Comparison of ENCODE assay signal across 9 mouse cellular contexts in genomic region chr17:80921286-80922134, GRCm38 (mm10). TPM values are rescaled to one million over a fixed set of nuclear protein-coding genes. Genes with fewer than 3 reads are reported as not detected.
DNase-seq lines count a peak whose midpoint lies in the region; ATAC-seq and TF ChIP-seq lines count a peak whose summit lies in the region.
"Had no signal": no experiment of that assay in that cellular context is flagged by ENCODE, and none has a peak within 500 bp of the region (broad histone marks: within the 10 kb centered on the region; RNA-seq: fewer than 3 reads in every experiment).

No protein-coding gene starts in this region.

- H3K9ac ChIP-seq in midbrain, embryonic 11.5 days (ENCODE audit: low read length): no peak overlapping the region
- H3K9ac ChIP-seq in intestine, postnatal 0 days (ENCODE audit: low read depth, low read length): no peak overlapping the region

- peak; percentile 24 for DNase-seq in gastrocnemius, postnatal 25 days
- no peak for DNase-seq in gastrocnemius, postnatal 10 days
- DNase-seq in midbrain, embryonic 11.5 days (ENCODE audit: low spot score, missing footprints): peak; percentile 71
- DNase-seq in midbrain, embryonic 10.5 days (ENCODE audit: low spot score): no peak
- peak in 1 of 2 experiments; percentile 30 for DNase-seq in layer of hippocampus, adult 2 months (ENCODE audit: low spot score in 2 of 2)
- peak; percentile 49 for DNase-seq in right cerebral cortex, postnatal 4 days
- no peak for DNase-seq in ovary, adult 18-20 months (ENCODE audit: low spot score)

- H3K4me3 ChIP-seq in midbrain, embryonic 11.5 days (ENCODE audit: low read depth, low read length): no peak overlapping the region
- H3K4me3 ChIP-seq in midbrain, embryonic 10.5 days: no peak overlapping the region
- H3K4me3 ChIP-seq in layer of hippocampus, adult 2 months: no peak overlapping the region
- no peak overlapping the region for H3K4me3 ChIP-seq in intestine, postnatal 0 days (ENCODE audit: low read depth, low read length)

- no peaks in the 10 kb centered on the region for H3K9me3 ChIP-seq in midbrain, embryonic 11.5 days (ENCODE audit: control insufficient read depth, low read length)
- no peaks in the 10 kb centered on the region for H3K9me3 ChIP-seq in midbrain, embryonic 10.5 days (replicated peaks)
- no peaks in the 10 kb centered on the region for H3K9me3 ChIP-seq in intestine, postnatal 0 days (ENCODE audit: control insufficient read depth)

- no peak for ATAC-seq in midbrain, embryonic 11.5 days (ENCODE audit: low FRiP score)
- ATAC-seq in intestine, postnatal 0 days: no peak

- no peaks in the 10 kb centered on the region for H3K4me1 ChIP-seq in midbrain, embryonic 11.5 days (ENCODE audit: control insufficient read depth, insufficient read depth, low read length)
- H3K4me1 ChIP-seq in midbrain, embryonic 10.5 days: peaks cover 4% of the 10 kb centered on the region; the same call in 1 of the 2 replicates
- H3K4me1 ChIP-seq in intestine, postnatal 0 days (replicated peaks; ENCODE audit: control insufficient read depth, insufficient read depth, low read length): no peaks in the 10 kb centered on the region

- no peaks in the 10 kb centered on the region for H3K27me3 ChIP-seq in midbrain, embryonic 11.5 days (ENCODE audit: control insufficient read depth, insufficient read depth, low read length)
- no peaks in the 10 kb centered on the region for H3K27me3 ChIP-seq in midbrain, embryonic 10.5 days (ENCODE audit: low read depth, poor library complexity, severe bottlenecking)
- H3K27me3 ChIP-seq in intestine, postnatal 0 days (replicated peaks; ENCODE audit: control insufficient read depth, insufficient read depth, low read length): no peaks in the 10 kb centered on the region

- 81% methylated on average over 10 of the region's 10 CpGs for WGBS in midbrain, embryonic 11.5 days
- 75% methylated on average over 10 of the region's 10 CpGs for WGBS in midbrain, embryonic 10.5 days
- WGBS in intestine, postnatal 0 days: 77% methylated on average over 10 of the region's 10 CpGs

- no peak overlapping the region for H3K4me2 ChIP-seq in midbrain, embryonic 11.5 days
- H3K4me2 ChIP-seq in intestine, postnatal 0 days (replicated peaks; ENCODE audit: low read depth): no peak overlapping the region

- TF ChIP-seq CTCF in layer of hippocampus, adult 2 months (conservative IDR thresholded peaks at IDR 0.05): peak; percentile 71
- TF ChIP-seq CTCF in intestine, postnatal 0 days (IDR thresholded peaks at IDR 0.05; ENCODE audit: low read depth): no peak

- no peak overlapping the region for H3K27ac ChIP-seq in midbrain, embryonic 11.5 days (ENCODE audit: low read depth, low read length)
- H3K27ac ChIP-seq in midbrain, embryonic 10.5 days (replicated peaks): no peak overlapping the region
- H3K27ac ChIP-seq in layer of hippocampus, adult 2 months: peak overlapping the region; percentile 68
- no peak overlapping the region for H3K27ac ChIP-seq in intestine, postnatal 0 days (ENCODE audit: low read depth, low read length)
- H3K27ac ChIP-seq: kidney, postnatal 0 days had no signal

- no peaks in the 10 kb centered on the region for H3K36me3 ChIP-seq in midbrain, embryonic 11.5 days (ENCODE audit: control insufficient read depth, insufficient read depth, low read length)
- no peaks in the 10 kb centered on the region for H3K36me3 ChIP-seq in midbrain, embryonic 10.5 days
- no peaks in the 10 kb centered on the region for H3K36me3 ChIP-seq in intestine, postnatal 0 days (ENCODE audit: control insufficient read depth, insufficient read depth)

RNA-seq across cellular contexts. Expression of gene Tmem178, which starts 22.9 kb away (rescaled TPM):
- under 1 TPM; 0.20 to 0.27 TPM for total RNA-seq in gastrocnemius, postnatal 25 days (2021)
- total RNA-seq in gastrocnemius, postnatal 10 days (2021): 1 to 10 TPM; 1.6 to 1.7 TPM
- 12.8 and 14.2 TPM in 2 replicates for polyA plus RNA-seq in midbrain, embryonic 11.5 days (2014; fragmentation: Nextera tagmentation; extraction: Ambion mirVana)
- polyA plus RNA-seq in midbrain, embryonic 10.5 days (2016; fragmentation: Nextera tagmentation; extraction: Ambion mirVana): 6.4 and 8.6 TPM in 2 replicates
- total RNA-seq in layer of hippocampus, adult 2 months (2021): 100 to 1,000 TPM; 101 to 111 TPM
- 3.6 and 4.1 TPM in 2 replicates for polyA plus RNA-seq in intestine, postnatal 0 days (2015; fragmentation: Nextera tagmentation; extraction: Ambion mirVana)

Comparison
In these comparisons a context has a peak if more than half of its experiments do, and no peak if none do; other contexts are left out.
1. DNase-seq: peak in gastrocnemius, postnatal 25 days (single experiment), midbrain, embryonic 11.5 days (single experiment) and right cerebral cortex, postnatal 4 days (single experiment); none in gastrocnemius, postnatal 10 days (single experiment), midbrain, embryonic 10.5 days (single experiment) and ovary, adult 18-20 months (single experiment).
2. RNA of gene Tmem178, which starts 22.9 kb away (total RNA-seq): 101 to 111 TPM in layer of hippocampus, adult 2 months; 1.6 to 1.7 TPM in gastrocnemius, postnatal 10 days and 0.20 to 0.27 TPM in gastrocnemius, postnatal 25 days; every median in the first group is over 10 times any median in the second.